26 mouse cellular contexts compared by ENCODE assay signal in the genomic region with DNA sequence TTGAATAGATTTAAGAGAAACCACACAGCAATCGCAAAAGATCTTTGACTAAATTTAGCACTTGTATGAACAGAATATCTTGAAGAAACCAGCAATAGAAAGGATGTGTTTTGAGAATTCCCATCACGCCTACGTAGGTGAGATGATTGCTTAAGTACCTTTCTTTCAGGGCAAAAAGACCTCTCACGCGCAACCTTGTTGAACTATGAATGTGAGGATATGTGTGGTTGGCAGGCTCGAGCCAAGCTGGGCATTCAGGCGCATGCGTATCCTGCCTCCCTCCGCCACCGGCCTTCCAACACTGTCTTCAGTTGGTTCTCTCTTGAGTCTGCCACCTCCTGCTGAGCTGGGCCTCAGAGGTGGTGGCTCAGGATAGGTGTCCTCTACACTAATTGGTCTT. TPM values are rescaled to one million over a fixed set of nuclear protein-coding genes. Genes with fewer than 3 reads are reported as not detected.
"Had no signal": no experiment of that assay in that cellular context is flagged by ENCODE, and none has a peak within 500 bp of the region (broad histone marks: within the 10 kb centered on the region; RNA-seq: fewer than 3 reads in every experiment).

TSS of gene 4930544G11Rik (plus strand) at position 301 of the 400 bp plus-strand sequence.

- H3K27me3 ChIP-seq: neural tube, embryonic 12.5 days; neural tube, embryonic 13.5 days; neural tube, embryonic 15.5 days; stomach, embryonic 15.5 days had no signal

- H3K36me3 ChIP-seq: neural tube, embryonic 12.5 days; neural tube, embryonic 13.5 days; neural tube, embryonic 15.5 days; stomach, embryonic 15.5 days had no signal

- H3K4me1 ChIP-seq: neural tube, embryonic 12.5 days; neural tube, embryonic 13.5 days; neural tube, embryonic 15.5 days; stomach, embryonic 15.5 days had no signal

- H3K27ac ChIP-seq: neural tube, embryonic 12.5 days; neural tube, embryonic 13.5 days; neural tube, embryonic 15.5 days; stomach, embryonic 15.5 days; stomach, postnatal 0 days had no signal

- H3K4me3 ChIP-seq: neural tube, embryonic 12.5 days; neural tube, embryonic 13.5 days; neural tube, embryonic 15.5 days; stomach, embryonic 15.5 days had no signal

- DNase-seq: retina, postnatal 1 day; right cerebral cortex, adult 18-20 months; right cerebral cortex, postnatal 14 days; right cerebral cortex, postnatal 25 days; right cerebral cortex, postnatal 4 days; spleen, adult 18-20 months; thymus, adult 18-20 months; thymus, adult 2 months; thymus, postnatal 14 days; thymus, postnatal 25 days; thymus, postnatal 36 days; thymus, postnatal 4 days had no signal

RNA-seq across cellular contexts. Expression of gene 4930544G11Rik, which starts in this region (rescaled TPM):
- total RNA-seq: neutrophil, adult 5-6 weeks had no signal
- polyA plus RNA-seq: neural tube, embryonic 11.5 days; neural tube, embryonic 12.5 days; neural tube, embryonic 13.5 days; neural tube, embryonic 14.5 days; neural tube, embryonic 15.5 days; small intestine, adult 2 months; spleen, adult 2 months; stomach, embryonic 14.5 days; stomach, embryonic 15.5 days; stomach, embryonic 16.5 days; stomach, postnatal 0 days; thymus, adult 2 months; thymus, postnatal 0 days; urinary bladder, adult 2 months had no signal
